Mouse (Mus musculus): ENCODE data around the gene Dner.

Gene Dner

GRCm38 (mm10) chr1:84443640-84444039 is 252.4 kb downstream of the Dner start:
- no peak for DNase-seq (ENCODE audit: low spot score in 2 of 2)

GRCm38 (mm10) chr1:84443050-84443449 is 253.0 kb downstream of the Dner start:
- no peak for DNase-seq (ENCODE audit: low spot score in 2 of 2)

- no peak for DNase-seq (ENCODE audit: low spot score in 2 of 2)
Measured at GRCm38 (mm10) chr1:84441419-84441818, 254.6 kb downstream of the Dner start.

- no peak for DNase-seq (ENCODE audit: low spot score in 2 of 2)
Measured at GRCm38 (mm10) chr1:84437565-84437964, 258.5 kb downstream of the Dner start.

GRCm38 (mm10) chr1:84436281-84436680 is 259.7 kb downstream of the Dner start:
- no peak for DNase-seq (ENCODE audit: low spot score in 2 of 2)

- DNase-seq (ENCODE audit: low spot score in 2 of 2) = no peak
Measured at GRCm38 (mm10) chr1:84433291-84433980, 262.6 kb downstream of the Dner start.

- no peak for DNase-seq (ENCODE audit: low spot score in 2 of 2)
Measured at GRCm38 (mm10) chr1:84432311-84432710, 263.7 kb downstream of the Dner start.

GRCm38 (mm10) chr1:84428331-84428730 is 267.7 kb downstream of the Dner start:
- DNase-seq (ENCODE audit: low spot score in 2 of 2) = no peak

GRCm38 (mm10) chr1:84427757-84428156 is 268.3 kb downstream of the Dner start:
- no peak for DNase-seq (ENCODE audit: low spot score in 2 of 2)

- DNase-seq (ENCODE audit: low spot score in 2 of 2) = no peak
Measured at GRCm38 (mm10) chr1:84426679-84427078, 269.3 kb downstream of the Dner start.

- DNase-seq (ENCODE audit: low spot score in 2 of 2) = no peak
Measured at GRCm38 (mm10) chr1:84422881-84423280, 273.1 kb downstream of the Dner start.

GRCm38 (mm10) chr1:84421845-84422244 is 274.2 kb downstream of the Dner start:
- no peak for DNase-seq (ENCODE audit: low spot score in 2 of 2)

GRCm38 (mm10) chr1:84419416-84419815 is 276.6 kb downstream of the Dner start:
- DNase-seq (ENCODE audit: low spot score in 2 of 2) = no peak

GRCm38 (mm10) chr1:84418511-84418910 is 277.5 kb downstream of the Dner start:
- no peak for DNase-seq (ENCODE audit: low spot score in 2 of 2)

GRCm38 (mm10) chr1:84417761-84418238 is 278.2 kb downstream of the Dner start:
- no peak for DNase-seq (ENCODE audit: low spot score in 2 of 2)

GRCm38 (mm10) chr1:84417276-84417675 is 278.7 kb downstream of the Dner start:
- DNase-seq (ENCODE audit: low spot score in 2 of 2) = no peak

- DNase-seq (ENCODE audit: low spot score in 2 of 2) = no peak
Measured at GRCm38 (mm10) chr1:84414464-84414863, 281.6 kb downstream of the Dner start.

GRCm38 (mm10) chr1:84409514-84409913 is 286.5 kb downstream of the Dner start:
- DNase-seq (ENCODE audit: low spot score in 2 of 2) = no peak

- no peak for DNase-seq (ENCODE audit: low spot score in 2 of 2)
Measured at GRCm38 (mm10) chr1:84408873-84409272, 287.1 kb downstream of the Dner start.

- no peak for DNase-seq (ENCODE audit: low spot score in 2 of 2)
Measured at GRCm38 (mm10) chr1:84406891-84407290, 289.1 kb downstream of the Dner start.

- no peak for DNase-seq (ENCODE audit: low spot score in 2 of 2)
Measured at GRCm38 (mm10) chr1:84405551-84406290, 290.3 kb downstream of the Dner start.

GRCm38 (mm10) chr1:84404880-84405279 is 291.1 kb downstream of the Dner start:
- no peak for DNase-seq (ENCODE audit: low spot score in 2 of 2)

GRCm38 (mm10) chr1:84402154-84402553 is 293.9 kb downstream of the Dner start:
- no peak for DNase-seq (ENCODE audit: low spot score in 2 of 2)

Measured in spleen, postnatal 14 days (tissue).